ENCODE assay signal across 14 mouse cellular contexts in genomic region chr1:42705811-42706160, GRCm38 (mm10). TPM values are rescaled to one million over a fixed set of nuclear protein-coding genes. Genes with fewer than 3 reads are reported as not detected.
DNase-seq lines count a peak whose midpoint lies in the region; ATAC-seq and TF ChIP-seq lines count a peak whose summit lies in the region.
"Had no signal": no experiment of that assay in that cellular context is flagged by ENCODE, and none has a peak within 500 bp of the region (broad histone marks: within the 10 kb centered on the region; RNA-seq: fewer than 3 reads in every experiment).

No protein-coding gene starts in this region.

- 0 out of 2 replicates have a peak overlapping the region, but pooled peaks have one; percentile 10 for H3K4me3 ChIP-seq in neural tube, embryonic 11.5 days (ENCODE audit: low read depth, low read length)
- H3K4me3 ChIP-seq in forebrain, embryonic 16.5 days (replicated peaks; ENCODE audit: low read length): peak overlapping the region; percentile 33
- peak overlapping the region; percentile 31; the same call in 1 of the 2 replicates for H3K4me3 ChIP-seq in midbrain, embryonic 11.5 days (ENCODE audit: low read depth, low read length)
- H3K4me3 ChIP-seq in intestine, embryonic 16.5 days (ENCODE audit: low read length): no peak overlapping the region
- H3K4me3 ChIP-seq in stomach, postnatal 0 days (ENCODE audit: low read depth, low read length): no peak overlapping the region
- H3K4me3 ChIP-seq: liver, embryonic 12.5 days had no signal

- whole genome bisulfite sequencing in neural tube, embryonic 11.5 days: 3% methylated on average over 8 of the region's 8 CpGs
- WGBS in forebrain, embryonic 16.5 days: 9% methylated on average over 8 of the region's 8 CpGs
- WGBS in midbrain, embryonic 11.5 days: 2% methylated on average over 8 of the region's 8 CpGs
- WGBS in intestine, embryonic 16.5 days: 8% methylated on average over 8 of the region's 8 CpGs
- 9% methylated on average over 8 of the region's 8 CpGs for WGBS in stomach, postnatal 0 days

- no peak for ATAC-seq in neural tube, embryonic 11.5 days (ENCODE audit: insufficient read depth, low FRiP score, low TSS enrichment)
- no peak for ATAC-seq in forebrain, embryonic 16.5 days
- ATAC-seq in midbrain, embryonic 11.5 days (ENCODE audit: low FRiP score): no peak; the same call in 1 of the 2 replicates
- no peak for ATAC-seq in intestine, embryonic 16.5 days
- no peak for ATAC-seq in stomach, postnatal 0 days (ENCODE audit: low FRiP score, low TSS enrichment)
- ATAC-seq: CD4-positive, CD25-positive, alpha-beta regulatory T cell, adult 4 months; liver, embryonic 12.5 days had no signal

- H3K4me1 ChIP-seq in neural tube, embryonic 11.5 days (ENCODE audit: control insufficient read depth, insufficient read depth, low read length): peaks cover 33% of the 10 kb centered on the region
- peaks cover 70% of the 10 kb centered on the region for H3K4me1 ChIP-seq in forebrain, embryonic 16.5 days (replicated peaks; ENCODE audit: control insufficient read depth, insufficient read depth, low read length)
- peaks cover 82% of the 10 kb centered on the region for H3K4me1 ChIP-seq in midbrain, embryonic 11.5 days (ENCODE audit: control insufficient read depth, insufficient read depth, low read length)
- H3K4me1 ChIP-seq in intestine, embryonic 16.5 days (ENCODE audit: control insufficient read depth, insufficient read depth, low read length): no peaks in the 10 kb centered on the region
- no peaks in the 10 kb centered on the region for H3K4me1 ChIP-seq in stomach, postnatal 0 days (replicated peaks; ENCODE audit: control insufficient read depth, insufficient read depth)
- H3K4me1 ChIP-seq: liver, embryonic 12.5 days had no signal

- no peak for DNase-seq in neural tube, embryonic 11.5 days (ENCODE audit: low spot score)
- no peak for DNase-seq in neural tube, embryonic 10.5 days (ENCODE audit: extremely low spot score, low spot score)
- no peak for DNase-seq in midbrain, embryonic 11.5 days (ENCODE audit: low spot score, missing footprints)
- DNase-seq in thymus, adult 18-20 months: no peak
- DNase-seq in gastrocnemius, adult 18-20 months (ENCODE audit: low spot score): no peak
- no peak for DNase-seq in stomach, postnatal 0 days (ENCODE audit: low spot score)
- DNase-seq: cerebellum, adult 2 months; lung, postnatal 14 days had no signal

- H3K4me2 ChIP-seq in neural tube, embryonic 11.5 days (ENCODE audit: low read depth): peak overlapping the region; percentile 36
- H3K4me2 ChIP-seq in forebrain, embryonic 16.5 days (ENCODE audit: low read length): peak overlapping the region; percentile 71
- H3K4me2 ChIP-seq in midbrain, embryonic 11.5 days: peak overlapping the region; percentile 58
- no peak overlapping the region for H3K4me2 ChIP-seq in intestine, embryonic 16.5 days (ENCODE audit: low read depth, low read length)
- no peak overlapping the region for H3K4me2 ChIP-seq in stomach, postnatal 0 days (replicated peaks; ENCODE audit: low read depth)
- H3K4me2 ChIP-seq: heart, embryonic 11.5 days; liver, embryonic 12.5 days had no signal

- peak overlapping the region; percentile 49; the same call in 1 of the 2 replicates for H3K27ac ChIP-seq in neural tube, embryonic 11.5 days (ENCODE audit: low read depth, low read length)
- peak overlapping the region; percentile 49 for H3K27ac ChIP-seq in forebrain, embryonic 16.5 days (ENCODE audit: low read length)
- H3K27ac ChIP-seq in midbrain, embryonic 11.5 days (ENCODE audit: low read depth, low read length): peak overlapping the region; percentile 77
- H3K27ac ChIP-seq in intestine, embryonic 16.5 days (ENCODE audit: low read length): no peak overlapping the region
- no peak overlapping the region for H3K27ac ChIP-seq in stomach, postnatal 0 days (replicated peaks)
- H3K27ac ChIP-seq: liver, embryonic 12.5 days had no signal

- no peak for TF ChIP-seq EP300 in stomach, postnatal 0 days (optimal IDR thresholded peaks at IDR 0.05)

- no peaks in the 10 kb centered on the region for H3K9me3 ChIP-seq in neural tube, embryonic 11.5 days (ENCODE audit: control insufficient read depth, low read length)
- no peaks in the 10 kb centered on the region for H3K9me3 ChIP-seq in forebrain, embryonic 16.5 days (ENCODE audit: control insufficient read depth, low read length)
- no peaks in the 10 kb centered on the region for H3K9me3 ChIP-seq in midbrain, embryonic 11.5 days (ENCODE audit: control insufficient read depth, low read length)
- no peaks in the 10 kb centered on the region for H3K9me3 ChIP-seq in intestine, embryonic 16.5 days (ENCODE audit: control insufficient read depth, low read length)
- no peaks in the 10 kb centered on the region for H3K9me3 ChIP-seq in stomach, postnatal 0 days (ENCODE audit: control insufficient read depth, low read length)
- H3K9me3 ChIP-seq: liver, embryonic 12.5 days had no signal

- H3K9ac ChIP-seq in neural tube, embryonic 11.5 days (ENCODE audit: low read length): peak overlapping the region; percentile 29; the same call in 1 of the 2 replicates
- peak overlapping the region; percentile 54 for H3K9ac ChIP-seq in forebrain, embryonic 16.5 days (replicated peaks; ENCODE audit: low read depth, low read length)
- peak overlapping the region; percentile 60 for H3K9ac ChIP-seq in midbrain, embryonic 11.5 days (ENCODE audit: low read length)
- no peak overlapping the region for H3K9ac ChIP-seq in intestine, embryonic 16.5 days (ENCODE audit: low read depth, low read length)
- H3K9ac ChIP-seq in stomach, postnatal 0 days (ENCODE audit: low read length): no peak overlapping the region
- H3K9ac ChIP-seq: liver, embryonic 12.5 days had no signal

- H3K27me3 ChIP-seq in neural tube, embryonic 11.5 days (ENCODE audit: control insufficient read depth, insufficient read depth, low read length): peaks cover 42% of the 10 kb centered on the region
- H3K27me3 ChIP-seq in forebrain, embryonic 16.5 days (replicated peaks; ENCODE audit: control insufficient read depth, insufficient read depth, low read length): no peaks in the 10 kb centered on the region
- H3K27me3 ChIP-seq in midbrain, embryonic 11.5 days (ENCODE audit: control insufficient read depth, insufficient read depth, low read length): no peaks in the 10 kb centered on the region; the same call in 1 of the 2 replicates
- peaks cover 85% of the 10 kb centered on the region for H3K27me3 ChIP-seq in intestine, embryonic 16.5 days (replicated peaks; ENCODE audit: control insufficient read depth, insufficient read depth, low read length)
- H3K27me3 ChIP-seq in stomach, postnatal 0 days (ENCODE audit: control insufficient read depth, insufficient read depth, low read length): peaks cover 34% of the 10 kb centered on the region

- no peaks in the 10 kb centered on the region for H3K36me3 ChIP-seq in neural tube, embryonic 11.5 days (ENCODE audit: control insufficient read depth, insufficient read depth, low read length)
- H3K36me3 ChIP-seq in forebrain, embryonic 16.5 days (ENCODE audit: control insufficient read depth, insufficient read depth): no peaks in the 10 kb centered on the region
- H3K36me3 ChIP-seq in midbrain, embryonic 11.5 days (ENCODE audit: control insufficient read depth, insufficient read depth, low read length): no peaks in the 10 kb centered on the region
- H3K36me3 ChIP-seq in intestine, embryonic 16.5 days (ENCODE audit: control insufficient read depth, insufficient read depth, low read length): no peaks in the 10 kb centered on the region
- no peaks in the 10 kb centered on the region for H3K36me3 ChIP-seq in stomach, postnatal 0 days (ENCODE audit: control insufficient read depth, insufficient read depth, low read length)
- H3K36me3 ChIP-seq: liver, embryonic 12.5 days had no signal

- TF ChIP-seq CTCF in stomach, postnatal 0 days (IDR thresholded peaks at IDR 0.05; ENCODE audit: low read depth): no peak

RNA-seq across cellular contexts. Expression of gene Pou3f3, which starts 10.2 kb away (rescaled TPM):
- polyA plus RNA-seq in neural tube, embryonic 11.5 days (2014; fragmentation: Nextera tagmentation; extraction: Ambion mirVana): 11.4 and 11.9 TPM in 2 replicates
- polyA plus RNA-seq in forebrain, embryonic 16.5 days (2015; fragmentation: Nextera tagmentation; extraction: Ambion mirVana): 41.0 and 56.6 TPM in 2 replicates
- 26.3 and 27.9 TPM in 2 replicates for polyA plus RNA-seq in midbrain, embryonic 11.5 days (2014; fragmentation: Nextera tagmentation; extraction: Ambion mirVana)
- polyA plus RNA-seq in intestine, embryonic 16.5 days (2015; fragmentation: Nextera tagmentation; extraction: Ambion mirVana): 0.18 and 0.21 TPM in 2 replicates
- total RNA-seq in gastrocnemius, adult 18-20 months (2021): not detected
- polyA plus RNA-seq in stomach, postnatal 0 days (2015; fragmentation: Nextera tagmentation; extraction: Ambion mirVana): 0.02 TPM in 1 of 2 replicates, not detected in the other
- polyA plus RNA-seq: large intestine, adult 2 months had no signal

Comparison
In these comparisons a context has a peak if more than half of its experiments do, and no peak if none do; other contexts are left out.
1. H3K27ac ChIP-seq: peak in neural tube, embryonic 11.5 days (single experiment), forebrain, embryonic 16.5 days (single experiment) and midbrain, embryonic 11.5 days (single experiment); none in intestine, embryonic 16.5 days (single experiment) and stomach, postnatal 0 days (single experiment).
2. H3K4me2 ChIP-seq: peak in neural tube, embryonic 11.5 days (single experiment), forebrain, embryonic 16.5 days (single experiment) and midbrain, embryonic 11.5 days (single experiment); none in intestine, embryonic 16.5 days (single experiment) and stomach, postnatal 0 days (single experiment).
3. H3K4me3 ChIP-seq: peak in neural tube, embryonic 11.5 days (single experiment), forebrain, embryonic 16.5 days (single experiment) and midbrain, embryonic 11.5 days (single experiment); none in intestine, embryonic 16.5 days (single experiment) and stomach, postnatal 0 days (single experiment).
4. H3K9ac ChIP-seq: peak in neural tube, embryonic 11.5 days (single experiment), forebrain, embryonic 16.5 days (single experiment) and midbrain, embryonic 11.5 days (single experiment); none in intestine, embryonic 16.5 days (single experiment) and stomach, postnatal 0 days (single experiment).
5. RNA of gene Pou3f3, which starts 10.2 kb away (polyA plus RNA-seq): 41.0 to 56.6 TPM in forebrain, embryonic 16.5 days, 26.3 to 27.9 TPM in midbrain, embryonic 11.5 days and 11.4 to 11.9 TPM in neural tube, embryonic 11.5 days; 0.18 to 0.21 TPM in intestine, embryonic 16.5 days and 0.02 TPM in stomach, postnatal 0 days; every median in the first group is over 10 times any median in the second.